Mouse (Mus musculus) thymus, adult 2 months (tissue): ENCODE data around the gene Rem1. TPM values are rescaled to one million over a fixed set of nuclear protein-coding genes. Genes with fewer than 3 reads are reported as not detected.
"Not testable (repeated sequence)": the region's sequence is repeated elsewhere in the genome, so short reads cannot be mapped to it uniquely, and the experiment has no call there.

Experiments used
- DNase-seq: peaks from one replicate; pipeline ENCODE4 v3.0.0; 2021
- H3K27ac ChIP-seq: fragments of 200-500 bp; 2 replicates; pipeline ENCODE4 v1.5.1; 2012; ENCODE audit warnings: low read length, control low read depth; ENCODE audit not compliant: control insufficient read depth, insufficient read depth
- H3K27me3 ChIP-seq: fragments of 200-500 bp; 2 replicates; pipeline ENCODE4 v1.6.1; 2012; ENCODE audit warnings: mild to moderate bottlenecking, low read length, moderate library complexity, mixed read lengths; ENCODE audit not compliant: control insufficient read depth, insufficient read depth
- H3K36me3 ChIP-seq: fragments of 200-500 bp; 2 replicates; pipeline ENCODE4 v1.6.1; 2012; ENCODE audit warnings: mild to moderate bottlenecking, low read length, moderate library complexity; ENCODE audit not compliant: control insufficient read depth, insufficient read depth
- H3K4me1 ChIP-seq: fragments of 200-500 bp; replicated peaks from 2 replicates; pipeline ENCODE4 v1.6.1; 2012; ENCODE audit warnings: low read length; ENCODE audit not compliant: control insufficient read depth, insufficient read depth
- H3K4me3 ChIP-seq: fragments of 200-500 bp; 2 replicates; pipeline ENCODE4 v1.5.1; 2012; ENCODE audit warnings: mild to moderate bottlenecking, low read length, control low read depth, moderate library complexity; ENCODE audit not compliant: control insufficient read depth, insufficient read depth
- CTCF ChIP-seq: fragments of 200-500 bp; IDR thresholded peaks from 2 replicates; pipeline ENCODE4 v1.5.1; 2012; ENCODE audit warnings: mild to moderate bottlenecking, control low read depth, low read length, moderate library complexity, borderline replicate concordance; ENCODE audit not compliant: control insufficient read depth, poor library complexity, insufficient read depth; ENCODE audit errors: extremely low read depth
- POLR2A ChIP-seq: fragments of 200-500 bp; IDR thresholded peaks from 2 replicates; pipeline ENCODE4 v1.6.1; 2012; ENCODE audit warnings: mild to moderate bottlenecking, low read length, control low read depth, moderate library complexity; ENCODE audit not compliant: control insufficient read depth, poor library complexity, insufficient read depth; ENCODE audit errors: extremely low read depth
- WGBS: fragments of 180-500 bp; shearing (Covaris S2); methylation state at CpG from one replicate; pipeline ENCODE4 v1.1.7; 2018; 5-methylcytosine and 5-hydroxymethylcytosine counted together
- polyA plus RNA-seq: library from polyadenylated mRNA; depleted of rRNA; stranded (reverse); fragments of >200 nt; gene quantifications from 2 replicates; pipeline ENCODE4 v1.2.3, GENCODE M21; 2012

Gene Rem1
- polyA plus RNA-seq, 1 experiment: 3.3 TPM

GRCm38 (mm10) chr2:152653874-152654715, 27.3 kb downstream of the Rem1 start:
- TF ChIP-seq CTCF (no peak), POLR2A (no peak)
- DNase-seq: no peak
- 66% methylated on average over 14 of the region's 14 CpGs for WGBS

GRCm38 (mm10) chr2:152657398-152657797, 30.6 kb downstream of the Rem1 start:
- TF ChIP-seq POLR2A: no peak
- TF ChIP-seq CTCF: no peak
- H3K27me3 ChIP-seq: no peaks in the 10 kb centered on the region
- H3K4me1 ChIP-seq: no peaks in the 10 kb centered on the region
- H3K27ac ChIP-seq: no peak overlapping the region
- H3K4me3 ChIP-seq: no peak overlapping the region
- no peaks in the 10 kb centered on the region for H3K36me3 ChIP-seq
- no peak for DNase-seq
- WGBS: 72% methylated on average over 10 of the region's 10 CpGs

More at GRCm38 (mm10) chr2:152653874-152654715, 27.3 kb downstream of the Rem1 start:
- H3K4me1 ChIP-seq: no peaks in the 10 kb centered on the region
- H3K4me3 ChIP-seq: no peak overlapping the region
- no peak overlapping the region for H3K27ac ChIP-seq
- no peaks in the 10 kb centered on the region for H3K27me3 ChIP-seq
- H3K36me3 ChIP-seq: no peaks in the 10 kb centered on the region

GRCm38 (mm10) chr2:152661163-152661562, 34.4 kb downstream of the Rem1 start:
- DNase-seq: no peak
- Histone ChIP-seq H3K27me3 (no peaks in the 10 kb centered on the region), H3K36me3 (no peaks in the 10 kb centered on the region), H3K4me3 (no peak overlapping the region), H3K27ac (no peak overlapping the region), H3K4me1 (no peaks in the 10 kb centered on the region)
- WGBS: 33% methylated on average over 6 of the region's 6 CpGs
- no peak for TF ChIP-seq CTCF
- TF ChIP-seq POLR2A: no peak

- not testable (repeated sequence) for H3K4me1 ChIP-seq, H3K4me3 ChIP-seq, DNase-seq, H3K36me3 ChIP-seq, H3K27ac ChIP-seq, H3K27me3 ChIP-seq
- 87% methylated on average over 3 of the region's 3 CpGs for WGBS
Observed at GRCm38 (mm10) chr2:152666191-152666590, 39.4 kb downstream of the Rem1 start.

GRCm38 (mm10) chr2:152669256-152669638, 42.5 kb downstream of the Rem1 start, which contains the start of gene H13:
Gene H13, plus strand, starts transcription at chr2:152669461.
- WGBS: under 1% methylated on average over 35 of the region's 35 CpGs
- Histone ChIP-seq H3K4me1 (peaks cover 19% of the 10 kb centered on the region), H3K4me3 (peak within 1 kb of the TSS; percentile 81), H3K36me3 (no peaks in the 10 kb centered on the region; the same call in 1 of the 2 replicates), H3K27me3 (no peaks in the 10 kb centered on the region), H3K27ac (peak within 1 kb of the TSS; percentile 96)
- TF ChIP-seq POLR2A (peak; percentile 88; the same call in 1 of the 2 replicates), CTCF (peak; percentile 96)
- peak; percentile 93 for DNase-seq

- TF ChIP-seq POLR2A (no peak), CTCF (0 out of 2 replicates have a peak, but pooled peaks have one; percentile 9)
- peaks cover 19% of the 10 kb centered on the region for H3K4me1 ChIP-seq
- peaks cover 3% of the 10 kb centered on the region; the same call in 1 of the 2 replicates for H3K36me3 ChIP-seq
- no peaks in the 10 kb centered on the region for H3K27me3 ChIP-seq
- WGBS: 1% methylated on average over 46 of the region's 46 CpGs
- H3K27ac ChIP-seq: peak overlapping the region; percentile 96
- peak overlapping the region; percentile 81 for H3K4me3 ChIP-seq
- DNase-seq: peak; percentile 37
Observed at GRCm38 (mm10) chr2:152669639-152670484, 43.1 kb downstream of the Rem1 start.
